Mouse (Mus musculus) midbrain, embryonic 10.5 days (tissue): ENCODE results near the gene Ifnar2. TPM values are rescaled to one million over a fixed set of nuclear protein-coding genes. Genes with fewer than 3 reads are reported as not detected.

Experiments used
- DNase-seq: peaks from one replicate; pipeline ENCODE4 v3.0.0-alpha.2; 2017; ENCODE audit warnings: low spot score
- H3K27ac ChIP-seq: fragments of 300-500 bp; sonication (generic); replicated peaks from 2 replicates; pipeline ENCODE4 v1.5.1; 2016; ENCODE audit warnings: mild to moderate bottlenecking
- H3K27me3 ChIP-seq: fragments of 300-500 bp; sonication (generic); 2 replicates; pipeline ENCODE4 v1.6.1; 2016; ENCODE audit warnings: low read depth, mild to moderate bottlenecking; ENCODE audit not compliant: poor library complexity, severe bottlenecking
- H3K36me3 ChIP-seq: fragments of 300-500 bp; sonication (generic); 2 replicates; pipeline ENCODE4 v1.6.1; 2016; ENCODE audit warnings: mild to moderate bottlenecking, moderate library complexity
- H3K4me1 ChIP-seq: fragments of 300-500 bp; sonication (generic); 2 replicates; pipeline ENCODE4 v1.6.1; 2016
- H3K4me3 ChIP-seq: fragments of 300-500 bp; sonication (generic); 2 replicates; pipeline ENCODE4 v1.5.1; 2016; ENCODE audit warnings: mild to moderate bottlenecking, moderate library complexity
- H3K9me3 ChIP-seq: fragments of 300-500 bp; sonication (generic); replicated peaks from 2 replicates; pipeline ENCODE4 v1.6.1; 2016; ENCODE audit warnings: mild to moderate bottlenecking
- WGBS: fragments of 180-500 bp; shearing (Covaris S2); methylation state at CpG from one replicate; pipeline ENCODE4 v1.1.7; 2016; 5-methylcytosine and 5-hydroxymethylcytosine counted together
- polyA plus RNA-seq: library from polyadenylated mRNA; unstranded; fragments of >200 nt; fragmentation: Nextera tagmentation; extraction: Ambion mirVana; gene quantifications from 2 replicates; pipeline ENCODE4 v1.2.1, GENCODE M21; 2016

Ifnar2 gene
- 26.0 and 27.9 TPM in 2 replicates for polyA plus RNA-seq

DNA sequence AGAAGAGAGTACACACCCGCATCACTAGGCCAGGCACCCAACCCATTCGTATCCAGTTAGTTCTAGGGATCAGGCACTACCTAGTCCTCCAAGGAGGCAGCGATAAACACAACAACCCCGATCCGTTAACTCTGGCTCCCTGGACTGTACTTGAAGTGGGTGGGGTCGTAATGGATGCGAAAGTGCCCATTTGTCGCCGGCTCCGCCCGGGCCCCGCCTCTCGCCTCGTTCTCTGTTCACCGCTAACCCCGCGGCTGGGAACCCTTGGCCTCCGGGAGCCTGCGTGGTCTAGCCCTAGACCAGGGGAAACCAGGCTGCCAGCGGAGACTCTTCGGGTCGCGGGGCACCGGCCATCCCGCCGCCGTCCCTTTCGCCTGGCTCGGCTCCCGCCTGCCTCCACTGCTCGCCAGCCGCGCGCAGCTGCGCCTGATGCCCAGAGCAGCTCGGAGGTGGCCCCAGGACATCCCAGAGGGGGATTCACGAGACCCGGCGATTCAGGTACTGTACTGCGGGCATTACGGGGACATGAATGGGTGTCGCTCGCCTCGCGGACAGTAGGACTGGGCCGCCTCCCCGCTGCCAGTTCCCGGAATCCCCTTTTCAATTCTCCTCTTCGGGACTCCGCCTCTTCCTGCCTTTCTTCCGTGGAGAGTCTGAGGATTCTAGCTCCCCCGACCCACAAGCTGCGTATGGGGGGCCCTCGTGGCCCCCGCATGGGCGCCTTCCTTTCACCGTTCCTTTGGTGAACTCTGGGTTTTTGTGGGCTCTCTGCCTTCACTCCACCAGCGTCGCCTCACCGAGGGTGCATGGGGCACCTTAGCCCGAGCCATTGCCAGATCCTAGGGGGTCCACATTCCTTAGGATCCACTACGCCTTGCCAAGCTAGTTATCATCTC is at the start of gene Ifnar2:
TSS of gene Ifnar2 (plus strand) at position 207 of the 896 bp plus-strand sequence.
- WGBS: under 1% methylated on average over 62 of the region's 62 CpGs
- peaks cover 26% of the 10 kb centered on the region for H3K4me1 ChIP-seq

DNA sequence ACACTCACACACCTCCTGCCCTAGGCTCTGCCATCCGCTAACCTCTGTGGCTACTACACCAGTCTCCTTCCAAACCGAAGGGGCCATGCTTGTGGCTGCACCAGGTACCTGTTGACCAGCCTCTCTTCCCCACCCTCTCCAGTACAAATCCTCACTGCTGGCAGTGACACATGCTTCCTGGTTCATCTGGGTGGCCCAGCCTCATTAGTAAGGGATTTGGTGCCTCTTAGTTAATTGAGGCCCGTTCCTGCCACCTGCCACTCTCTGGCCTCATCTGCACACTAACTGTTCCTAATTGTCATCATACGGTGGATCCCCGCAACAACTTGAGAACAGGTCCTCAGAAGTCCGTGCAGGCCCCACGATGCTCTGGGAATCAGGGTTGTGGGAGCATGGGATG is 45.0 kb upstream of the Ifnar2 start:
- Histone ChIP-seq H3K4me1 (peaks cover 18% of the 10 kb centered on the region), H3K9me3 (no peaks in the 10 kb centered on the region), H3K4me3 (no peak overlapping the region), H3K27ac (no peak overlapping the region; the same call in 1 of the 2 replicates), H3K36me3 (no peaks in the 10 kb centered on the region), H3K27me3 (peaks cover 43% of the 10 kb centered on the region)
- 74% methylated on average over 7 of the region's 7 CpGs for WGBS
- no peak for DNase-seq

More for the DNA sequence above, at the start of gene Ifnar2:
- Histone ChIP-seq H3K36me3 (peaks cover 8% of the 10 kb centered on the region; the same call in 1 of the 2 replicates), H3K27ac (peak within 1 kb of the TSS; percentile 98), H3K27me3 (0 out of 2 replicates have a peak, but pooled peaks cover 5% of the 10 kb centered on the region), H3K9me3 (no peaks in the 10 kb centered on the region), H3K4me3 (peak within 1 kb of the TSS; percentile 86)
- DNase-seq: peak; percentile 76

DNA sequence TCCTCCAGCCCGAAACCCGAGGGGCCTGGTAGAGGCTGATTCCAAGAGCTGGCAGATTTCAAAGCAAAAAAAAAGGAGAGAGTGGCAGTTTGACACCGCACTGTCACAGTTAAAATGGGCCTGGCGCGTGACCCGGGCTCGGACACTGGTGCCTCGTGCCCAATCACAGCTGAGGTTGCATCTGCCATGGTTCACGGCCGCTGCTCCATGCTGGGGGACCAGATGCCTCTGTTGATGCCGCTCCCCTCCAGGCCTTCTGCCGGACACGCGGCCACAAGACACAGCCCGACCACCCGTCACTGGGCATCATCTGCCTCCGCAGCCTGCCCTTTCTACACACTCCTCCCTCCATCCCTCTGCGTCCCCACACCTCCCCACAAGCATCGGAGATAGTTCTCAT is 43.7 kb upstream of the Ifnar2 start:
- Histone ChIP-seq H3K4me3 (no peak overlapping the region), H3K4me1 (peaks cover 29% of the 10 kb centered on the region), H3K27ac (no peak overlapping the region), H3K9me3 (no peaks in the 10 kb centered on the region), H3K27me3 (peaks cover 37% of the 10 kb centered on the region), H3K36me3 (no peaks in the 10 kb centered on the region)
- 87% methylated on average over 19 of the region's 19 CpGs for WGBS
- no peak for DNase-seq

DNA sequence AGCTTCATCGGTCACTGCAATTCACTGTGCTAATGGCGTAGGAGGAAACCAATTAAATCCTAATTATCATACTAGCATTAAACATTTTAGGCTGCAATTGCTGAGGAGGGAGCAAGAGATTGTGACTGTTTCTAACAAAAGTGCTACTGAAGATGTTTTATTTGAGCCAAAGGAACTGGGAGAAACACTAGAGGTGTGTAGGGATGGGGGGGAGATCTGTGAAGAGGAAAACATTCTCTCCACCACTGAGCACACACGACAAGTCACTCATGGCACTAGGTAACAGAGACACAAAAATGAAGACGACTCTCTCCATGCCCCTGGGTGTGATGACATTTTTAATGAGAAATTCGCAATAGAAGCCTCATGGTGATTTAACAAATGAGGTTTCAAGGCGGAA is 42.1 kb upstream of the Ifnar2 start:
- 78% methylated on average over 6 of the region's 6 CpGs for WGBS
- peaks cover 34% of the 10 kb centered on the region for H3K27me3 ChIP-seq

DNA sequence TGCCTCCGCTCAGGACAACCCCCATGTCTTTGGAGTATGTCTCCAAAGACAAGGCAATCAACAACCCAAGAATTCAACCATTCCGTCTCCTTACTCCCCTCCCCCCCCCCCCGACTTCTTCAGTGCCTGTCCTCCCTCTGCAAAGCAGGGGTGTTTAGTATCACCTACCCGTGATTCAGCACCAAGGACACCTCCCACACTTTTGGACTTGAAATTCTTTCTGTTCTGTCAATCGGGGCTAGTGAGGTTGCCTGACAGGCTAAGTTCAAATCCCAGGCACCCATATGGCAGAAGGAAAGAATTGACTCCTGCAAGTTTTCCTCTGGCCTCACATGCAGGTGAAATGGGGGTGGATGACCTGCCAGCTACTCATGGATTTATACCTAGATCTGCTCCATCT is 41.4 kb upstream of the Ifnar2 start:
- H3K27ac ChIP-seq: no peak overlapping the region
- H3K4me3 ChIP-seq: no peak overlapping the region
- peaks cover 32% of the 10 kb centered on the region for H3K27me3 ChIP-seq
- 39% methylated on average over 5 of the region's 5 CpGs for WGBS
- peaks cover 43% of the 10 kb centered on the region for H3K4me1 ChIP-seq
- H3K9me3 ChIP-seq: no peaks in the 10 kb centered on the region
- no peaks in the 10 kb centered on the region for H3K36me3 ChIP-seq
- no peak for DNase-seq

More for the DNA sequence above, 42.1 kb upstream of the Ifnar2 start:
- no peak overlapping the region for H3K4me3 ChIP-seq
- DNase-seq: no peak
- H3K36me3 ChIP-seq: no peaks in the 10 kb centered on the region
- peaks cover 43% of the 10 kb centered on the region for H3K4me1 ChIP-seq
- H3K27ac ChIP-seq: no peak overlapping the region
- H3K9me3 ChIP-seq: no peaks in the 10 kb centered on the region

DNA sequence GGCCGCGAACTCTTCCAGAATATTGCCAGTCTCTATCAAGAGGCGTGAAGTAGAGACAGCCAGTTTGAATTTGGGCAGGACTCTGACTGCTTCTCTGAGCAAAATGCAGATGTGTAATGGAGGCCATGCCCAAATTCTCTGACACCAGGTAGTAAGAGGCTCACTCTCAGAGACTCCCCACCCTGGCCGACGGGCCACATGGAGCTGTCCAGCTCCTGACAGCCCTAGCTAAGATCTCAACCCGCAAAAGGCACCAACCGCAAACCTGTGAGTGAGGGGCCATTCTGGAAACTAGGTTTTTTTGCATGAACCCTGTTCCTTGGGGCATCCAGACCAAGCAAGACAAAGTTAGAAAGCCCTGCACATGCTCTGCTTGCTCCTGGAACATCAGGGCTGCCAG is 39.7 kb upstream of the Ifnar2 start:
- WGBS: 60% methylated on average over 7 of the region's 7 CpGs
- Histone ChIP-seq H3K9me3 (no peaks in the 10 kb centered on the region), H3K27me3 (peaks cover 27% of the 10 kb centered on the region), H3K4me3 (no peak overlapping the region), H3K4me1 (peaks cover 42% of the 10 kb centered on the region), H3K27ac (no peak overlapping the region; the same call in 1 of the 2 replicates), H3K36me3 (no peaks in the 10 kb centered on the region)
- DNase-seq: no peak

DNA sequence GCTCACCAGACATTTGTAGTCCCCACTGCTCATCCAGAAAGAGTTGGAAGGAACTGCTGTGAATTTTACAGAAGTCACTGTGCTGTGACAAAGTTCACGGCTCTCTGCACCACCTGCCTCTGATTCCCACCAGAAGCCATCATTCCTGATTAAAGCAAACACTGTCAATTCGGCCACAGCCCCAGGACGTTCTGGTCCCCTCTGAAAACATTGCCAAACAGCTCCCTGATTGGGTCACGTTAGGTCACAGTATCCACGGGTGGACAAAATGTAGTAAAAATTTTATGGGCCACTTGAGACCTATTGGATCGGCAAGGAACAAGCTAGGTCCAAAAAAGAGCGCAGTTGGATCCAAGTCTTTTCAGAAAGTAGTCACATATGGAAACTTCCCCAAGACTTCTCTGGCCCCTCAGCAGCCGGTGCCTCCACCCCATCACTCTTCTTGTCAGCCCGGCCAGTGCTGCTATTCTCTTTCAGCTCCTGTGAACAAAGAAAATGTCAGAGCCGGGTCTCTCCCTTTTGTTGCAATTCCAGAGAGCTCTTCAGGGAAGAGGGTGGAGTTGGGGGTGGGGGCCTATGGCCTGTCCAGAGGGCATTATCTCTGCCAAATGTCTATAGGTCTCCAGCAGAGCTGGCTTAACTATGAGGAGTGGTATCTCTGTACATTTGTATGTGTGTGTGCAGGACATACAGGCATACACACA is 38.2 kb upstream of the Ifnar2 start:
- Histone ChIP-seq H3K27ac (peak overlapping the region; percentile 75), H3K36me3 (no peaks in the 10 kb centered on the region), H3K4me1 (peaks cover 36% of the 10 kb centered on the region), H3K9me3 (no peaks in the 10 kb centered on the region), H3K27me3 (peaks cover 19% of the 10 kb centered on the region), H3K4me3 (0 out of 2 replicates have a peak overlapping the region, but pooled peaks have one; percentile 9)
- DNase-seq: peak; percentile 71
- 16% methylated on average over 10 of the region's 10 CpGs for WGBS

DNA sequence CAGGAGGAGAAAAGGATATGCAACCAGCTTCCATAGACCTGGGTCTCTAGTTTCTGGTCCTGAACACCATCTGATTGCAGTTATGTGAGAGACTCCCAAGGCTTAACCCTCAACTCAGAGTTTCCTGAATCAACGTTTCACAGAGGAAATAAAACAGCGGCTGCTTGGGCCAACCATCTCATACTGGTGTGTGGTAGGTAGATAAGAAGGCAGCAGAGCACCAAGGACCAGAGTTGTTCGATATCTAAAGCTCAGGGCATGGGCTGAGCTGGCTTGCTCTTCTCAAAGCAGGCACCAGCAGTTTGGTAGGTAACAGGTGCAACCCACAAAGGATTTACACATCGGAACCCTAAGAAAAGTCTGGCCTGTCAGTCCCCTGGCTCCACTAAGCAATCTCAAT is 35.8 kb upstream of the Ifnar2 start:
- peaks cover 36% of the 10 kb centered on the region for H3K4me1 ChIP-seq
- no peaks in the 10 kb centered on the region for H3K9me3 ChIP-seq
- H3K27ac ChIP-seq: peak overlapping the region; percentile 77; the same call in 1 of the 2 replicates
- whole genome bisulfite sequencing: 88% methylated on average over 4 of the region's 4 CpGs
- no peak overlapping the region for H3K4me3 ChIP-seq
- H3K36me3 ChIP-seq: no peaks in the 10 kb centered on the region
- peaks cover 21% of the 10 kb centered on the region for H3K27me3 ChIP-seq
- DNase-seq: no peak

- peaks cover 17% of the 10 kb centered on the region for H3K27me3 ChIP-seq
- H3K27ac ChIP-seq: peak overlapping the region; percentile 77
- no peak for DNase-seq
These were observed 35.1 kb upstream of the Ifnar2 start for GRCm38 (mm10) chr16:91337480-91337879.

GRCm38 (mm10) chr16:91346491-91346890 is 26.1 kb upstream of the Ifnar2 start:
- Histone ChIP-seq H3K27ac (no peak overlapping the region; the same call in 1 of the 2 replicates), H3K36me3 (no peaks in the 10 kb centered on the region), H3K27me3 (peaks cover 49% of the 10 kb centered on the region), H3K9me3 (no peaks in the 10 kb centered on the region), H3K4me1 (peaks cover 21% of the 10 kb centered on the region), H3K4me3 (no peak overlapping the region)
- WGBS: 78% methylated on average over 9 of the region's 9 CpGs
- no peak for DNase-seq

More at GRCm38 (mm10) chr16:91337480-91337879, 35.1 kb upstream of the Ifnar2 start:
- Histone ChIP-seq H3K9me3 (no peaks in the 10 kb centered on the region), H3K36me3 (no peaks in the 10 kb centered on the region), H3K4me1 (peaks cover 36% of the 10 kb centered on the region), H3K4me3 (no peak overlapping the region)
- 40% methylated on average over 5 of the region's 5 CpGs for WGBS

- WGBS: 77% methylated on average over 20 of the region's 20 CpGs
- H3K36me3 ChIP-seq: no peaks in the 10 kb centered on the region
- no peak overlapping the region for H3K4me3 ChIP-seq
- no peak for DNase-seq
- no peaks in the 10 kb centered on the region for H3K9me3 ChIP-seq
- peaks cover 58% of the 10 kb centered on the region for H3K27me3 ChIP-seq
- no peak overlapping the region for H3K27ac ChIP-seq
- peaks cover 21% of the 10 kb centered on the region for H3K4me1 ChIP-seq
These were observed 24.9 kb upstream of the Ifnar2 start for GRCm38 (mm10) chr16:91347491-91348263.

GRCm38 (mm10) chr16:91348264-91348565 is 24.4 kb upstream of the Ifnar2 start:
- H3K4me3 ChIP-seq: no peak overlapping the region
- DNase-seq: no peak
- peaks cover 64% of the 10 kb centered on the region for H3K27me3 ChIP-seq
- peaks cover 21% of the 10 kb centered on the region for H3K4me1 ChIP-seq
- WGBS: 76% methylated on average over 14 of the region's 14 CpGs
- H3K9me3 ChIP-seq: no peaks in the 10 kb centered on the region
- H3K36me3 ChIP-seq: no peaks in the 10 kb centered on the region
- H3K27ac ChIP-seq: no peak overlapping the region; the same call in 1 of the 2 replicates
